Mouse (Mus musculus) leukemia stem cell, adult 10-12 weeks (primary cell): Measurements from ENCODE around the gene Pigq. TPM values are rescaled to one million over a fixed set of nuclear protein-coding genes. Genes with fewer than 3 reads are reported as not detected.

Experiments used
- polyA plus RNA-seq: library from polyadenylated mRNA; stranded (reverse); fragments of >175 nt; gene quantifications from 2 replicates; pipeline ENCODE4 v1.2.3, GENCODE M21; 2012; ENCODE audit warnings: low replicate concordance

Pigq gene
- 354 and 1,450 TPM in 2 replicates for polyA plus RNA-seq

GRCm38 (mm10) chr17:25944366-25945163 is at the start of gene Pigq, which contains the start of gene Nhlrc4:
TSS of gene Pigq (minus strand) at chr17:25944936.
TSS of gene Nhlrc4 (minus strand) at chr17:25944961.

GRCm38 (mm10) chr17:25985306-25986294 is 40.9 kb upstream of the Pigq start, which contains the start of gene Capn15:
TSS of gene Capn15 (minus strand) at chr17:25985796.

GRCm38 (mm10) chr17:25951803-25952623 is 7.3 kb upstream of the Pigq start, which contains the start of gene A930017K11Rik:
TSS of gene A930017K11Rik (minus strand) at chr17:25952565.

GRCm38 (mm10) chr17:25919144-25919785 is 25.5 kb downstream of the Pigq start, which contains the start of gene Rab40c:
TSS of gene Rab40c (minus strand) at chr17:25919727.

GRCm38 (mm10) chr17:25880196-25880910 is 64.4 kb downstream of the Pigq start, which contains the start of gene Wfikkn1:
TSS of gene Wfikkn1 (minus strand) at chr17:25880858.

Other genes starting within 250 kb of the Pigq start
- gene Gng13, start 227.8 kb downstream of the Pigq start, polyA plus RNA-seq = not detected in 2 replicates
- gene Chtf18, start 217.5 kb downstream of the Pigq start, polyA plus RNA-seq = 57.7 and 72.3 TPM in 2 replicates
- gene Rpusd1, start 217.3 kb downstream of the Pigq start, polyA plus RNA-seq = 64.2 and 71.2 TPM in 2 replicates
- gene Mslnl, start 208.9 kb downstream of the Pigq start, polyA plus RNA-seq = not detected in 2 replicates
- 0.22 and 0.53 TPM in 2 replicates for gene Msln, start 190.6 kb downstream of the Pigq start, polyA plus RNA-seq
- 11.2 and 16.9 TPM in 2 replicates for gene Narfl, start 171.2 kb downstream of the Pigq start, polyA plus RNA-seq
- gene Haghl, start 159.3 kb downstream of the Pigq start, polyA plus RNA-seq = 11.2 and 11.4 TPM in 2 replicates
- gene Ccdc78, start 158.4 kb downstream of the Pigq start, polyA plus RNA-seq = not detected in 2 replicates
- 9.0 and 19.8 TPM in 2 replicates for gene Fam173a, start 152.0 kb downstream of the Pigq start, polyA plus RNA-seq
- gene AC134908.4, start 149.3 kb downstream of the Pigq start, polyA plus RNA-seq = not detected in 2 replicates
- 158 and 177 TPM in 2 replicates for gene Metrn, start 147.8 kb downstream of the Pigq start, polyA plus RNA-seq
- 0.28 and 0.61 TPM in 2 replicates for gene Fbxl16, start 135.9 kb downstream of the Pigq start, polyA plus RNA-seq
- gene Wdr24, start 121.3 kb downstream of the Pigq start, polyA plus RNA-seq = 2.6 and 13.2 TPM in 2 replicates
- gene Jmjd8, start 116.1 kb downstream of the Pigq start, polyA plus RNA-seq = 2.6 and 6.8 TPM in 2 replicates
- gene Stub1, start 111.5 kb downstream of the Pigq start, polyA plus RNA-seq = 52.2 and 64.9 TPM in 2 replicates
- gene Rhbdl1, start 107.6 kb downstream of the Pigq start, polyA plus RNA-seq = 2.4 and 3.7 TPM in 2 replicates
- 12.7 and 16.5 TPM in 2 replicates for gene Gm20683, start 103.2 kb downstream of the Pigq start, polyA plus RNA-seq
- 134 and 279 TPM in 2 replicates for gene Rhot2, start 100.1 kb downstream of the Pigq start, polyA plus RNA-seq
- 22.8 and 33.0 TPM in 2 replicates for gene Wdr90, start 83.4 kb downstream of the Pigq start, polyA plus RNA-seq
- 164 and 319 TPM in 2 replicates for gene Mcrip2, start 76.2 kb downstream of the Pigq start, polyA plus RNA-seq
- 60.7 and 67.0 TPM in 2 replicates for gene Mettl26, start 69.9 kb downstream of the Pigq start, polyA plus RNA-seq
- gene Wfikkn1, start 64.1 kb downstream of the Pigq start, polyA plus RNA-seq = 1.4 and 1.7 TPM in 2 replicates
- gene Rab40c, start 25.2 kb downstream of the Pigq start, polyA plus RNA-seq = 12.5 and 13.4 TPM in 2 replicates
- 0.28 and 3.2 TPM in 2 replicates for gene Nhlrc4, start within 50 bp of the Pigq start, polyA plus RNA-seq
- 0.09 TPM in 1 of 2 replicates, not detected in the other for gene A930017K11Rik, start 7.6 kb upstream of the Pigq start, polyA plus RNA-seq
- 78.7 and 121 TPM in 2 replicates for gene Capn15, start 40.9 kb upstream of the Pigq start, polyA plus RNA-seq
- 4.8 and 7.2 TPM in 2 replicates for gene Rab11fip3, start 124.6 kb upstream of the Pigq start, polyA plus RNA-seq
- 0.11 and 0.89 TPM in 2 replicates for gene Decr2, start 145.4 kb upstream of the Pigq start, polyA plus RNA-seq
- gene Nme4, start 150.7 kb upstream of the Pigq start, polyA plus RNA-seq = 55.7 and 62.6 TPM in 2 replicates
- gene Tmem8, start 168.4 kb upstream of the Pigq start, polyA plus RNA-seq = 5.9 and 15.9 TPM in 2 replicates
- gene Mrpl28, start 178.6 kb upstream of the Pigq start, polyA plus RNA-seq = 112 and 181 TPM in 2 replicates
- 36.8 and 40.9 TPM in 2 replicates for gene Axin1, start 193.8 kb upstream of the Pigq start, polyA plus RNA-seq